Mouse (Mus musculus) thymus, adult 2 months (tissue): ENCODE data around the gene Zfhx3. TPM values are rescaled to one million over a fixed set of nuclear protein-coding genes. Genes with fewer than 3 reads are reported as not detected.

Source experiments
- DNase-seq: peaks from one replicate; pipeline ENCODE4 v3.0.0; 2021
- H3K27ac ChIP-seq: fragments of 200-500 bp; 2 replicates; pipeline ENCODE4 v1.5.1; 2012; ENCODE audit warnings: low read length, control low read depth; ENCODE audit not compliant: control insufficient read depth, insufficient read depth
- H3K27me3 ChIP-seq: fragments of 200-500 bp; 2 replicates; pipeline ENCODE4 v1.6.1; 2012; ENCODE audit warnings: mild to moderate bottlenecking, low read length, moderate library complexity, mixed read lengths; ENCODE audit not compliant: control insufficient read depth, insufficient read depth
- H3K36me3 ChIP-seq: fragments of 200-500 bp; 2 replicates; pipeline ENCODE4 v1.6.1; 2012; ENCODE audit warnings: mild to moderate bottlenecking, low read length, moderate library complexity; ENCODE audit not compliant: control insufficient read depth, insufficient read depth
- H3K4me1 ChIP-seq: fragments of 200-500 bp; replicated peaks from 2 replicates; pipeline ENCODE4 v1.6.1; 2012; ENCODE audit warnings: low read length; ENCODE audit not compliant: control insufficient read depth, insufficient read depth
- H3K4me3 ChIP-seq: fragments of 200-500 bp; 2 replicates; pipeline ENCODE4 v1.5.1; 2012; ENCODE audit warnings: mild to moderate bottlenecking, low read length, control low read depth, moderate library complexity; ENCODE audit not compliant: control insufficient read depth, insufficient read depth
- CTCF ChIP-seq: fragments of 200-500 bp; IDR thresholded peaks from 2 replicates; pipeline ENCODE4 v1.5.1; 2012; ENCODE audit warnings: mild to moderate bottlenecking, control low read depth, low read length, moderate library complexity, borderline replicate concordance; ENCODE audit not compliant: control insufficient read depth, poor library complexity, insufficient read depth; ENCODE audit errors: extremely low read depth
- POLR2A ChIP-seq: fragments of 200-500 bp; IDR thresholded peaks from 2 replicates; pipeline ENCODE4 v1.6.1; 2012; ENCODE audit warnings: mild to moderate bottlenecking, low read length, control low read depth, moderate library complexity; ENCODE audit not compliant: control insufficient read depth, poor library complexity, insufficient read depth; ENCODE audit errors: extremely low read depth
- WGBS: fragments of 180-500 bp; shearing (Covaris S2); methylation state at CpG from one replicate; pipeline ENCODE4 v1.1.7; 2018; 5-methylcytosine and 5-hydroxymethylcytosine counted together
- polyA plus RNA-seq: library from polyadenylated mRNA; depleted of rRNA; stranded (reverse); fragments of >200 nt; gene quantifications from 2 replicates; pipeline ENCODE4 v1.2.3, GENCODE M21; 2012

The Zfhx3 gene
- polyA plus RNA-seq, 1 experiment, result 1.1 TPM

GRCm38 (mm10) chr8:108355119-108355777 is 412.8 kb downstream of the Zfhx3 start:
- DNase-seq, result no peak
- Histone ChIP-seq H3K4me3 (no peak overlapping the region), H3K4me1 (no peaks in the 10 kb centered on the region), H3K36me3 (no peaks in the 10 kb centered on the region), H3K27ac (no peak overlapping the region), H3K27me3 (no peaks in the 10 kb centered on the region)
- TF ChIP-seq CTCF (no peak), POLR2A (no peak)
- 86% methylated on average over 10 of the region's 10 CpGs for WGBS

- TF ChIP-seq POLR2A (no peak), CTCF (no peak)
- H3K4me3 ChIP-seq, result no peak overlapping the region
- H3K27ac ChIP-seq, result no peak overlapping the region
- no peak for DNase-seq
- H3K36me3 ChIP-seq, result no peaks in the 10 kb centered on the region
- WGBS, result 88% methylated on average over 4 of the region's 4 CpGs
- H3K4me1 ChIP-seq, result no peaks in the 10 kb centered on the region
- H3K27me3 ChIP-seq, result no peaks in the 10 kb centered on the region
Measured at GRCm38 (mm10) chr8:108361402-108361801, 419.0 kb downstream of the Zfhx3 start.

- Histone ChIP-seq H3K27ac (no peak overlapping the region), H3K27me3 (no peaks in the 10 kb centered on the region), H3K4me3 (no peak overlapping the region), H3K36me3 (no peaks in the 10 kb centered on the region), H3K4me1 (no peaks in the 10 kb centered on the region)
- WGBS, result 95% methylated on average over 9 of the region's 9 CpGs
- no peak for DNase-seq
- no peak for TF ChIP-seq CTCF
- no peak for TF ChIP-seq POLR2A
Measured at GRCm38 (mm10) chr8:108362421-108362820, 420.0 kb downstream of the Zfhx3 start.

- DNase-seq, result no peak
- WGBS, result 21% methylated on average over 5 of the region's 5 CpGs
- TF ChIP-seq CTCF, result no peak
- TF ChIP-seq POLR2A, result no peak
- no peaks in the 10 kb centered on the region for H3K4me1 ChIP-seq
- H3K27ac ChIP-seq, result no peak overlapping the region
- H3K4me3 ChIP-seq, result no peak overlapping the region
- H3K27me3 ChIP-seq, result no peaks in the 10 kb centered on the region
- H3K36me3 ChIP-seq, result no peaks in the 10 kb centered on the region
Measured at GRCm38 (mm10) chr8:108363435-108363834, 421.0 kb downstream of the Zfhx3 start.

GRCm38 (mm10) chr8:108363856-108364255 is 421.4 kb downstream of the Zfhx3 start:
- H3K4me1 ChIP-seq, result no peaks in the 10 kb centered on the region
- TF ChIP-seq POLR2A, result no peak
- no peak for TF ChIP-seq CTCF
- no peaks in the 10 kb centered on the region for H3K36me3 ChIP-seq
- H3K27me3 ChIP-seq, result no peaks in the 10 kb centered on the region
- DNase-seq, result no peak
- WGBS, result 89% methylated on average over 8 of the region's 8 CpGs
- no peak overlapping the region for H3K27ac ChIP-seq
- no peak overlapping the region for H3K4me3 ChIP-seq

- Histone ChIP-seq H3K4me3 (no peak overlapping the region), H3K36me3 (no peaks in the 10 kb centered on the region), H3K27me3 (no peaks in the 10 kb centered on the region), H3K4me1 (no peaks in the 10 kb centered on the region), H3K27ac (no peak overlapping the region)
- 90% methylated on average over 6 of the region's 6 CpGs for WGBS
- TF ChIP-seq POLR2A, result no peak
- no peak for TF ChIP-seq CTCF
- DNase-seq, result no peak
Measured at GRCm38 (mm10) chr8:108369081-108369480, 426.6 kb downstream of the Zfhx3 start.

GRCm38 (mm10) chr8:108370731-108371130 is 428.3 kb downstream of the Zfhx3 start:
- WGBS, result 98% methylated on average over 6 of the region's 6 CpGs
- Histone ChIP-seq H3K4me1 (no peaks in the 10 kb centered on the region), H3K27ac (no peak overlapping the region), H3K27me3 (no peaks in the 10 kb centered on the region), H3K36me3 (no peaks in the 10 kb centered on the region), H3K4me3 (no peak overlapping the region)
- TF ChIP-seq CTCF, result no peak
- no peak for TF ChIP-seq POLR2A
- DNase-seq, result no peak
